In the genomic region with DNA sequence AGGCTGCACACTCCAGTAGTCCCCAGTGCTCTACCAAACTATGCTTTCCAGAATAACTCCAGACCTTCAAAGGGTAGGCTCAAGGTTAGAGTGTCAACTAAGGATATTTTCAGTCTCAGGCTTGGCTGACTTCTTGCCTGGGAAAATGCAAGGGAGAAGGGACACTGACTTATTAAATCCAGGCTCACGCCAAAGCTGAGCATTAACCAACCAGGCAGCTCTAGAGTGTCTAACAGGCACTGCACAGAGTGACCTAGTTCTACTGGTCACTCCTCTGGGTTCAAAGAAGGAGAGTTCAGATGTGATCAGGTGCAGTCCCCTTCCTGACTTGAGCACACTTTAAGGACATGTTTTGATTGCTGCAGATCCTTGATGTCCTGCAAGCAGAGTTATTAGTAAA, we compare ENCODE assay signal across 27 mouse cellular contexts. TPM values are rescaled to one million over a fixed set of nuclear protein-coding genes. Genes with fewer than 3 reads are reported as not detected.
A peak's percentile ranks its signal among the peaks of the same experiment; 100 is the strongest.
DNase-seq lines count a peak whose midpoint lies in the region; ATAC-seq and TF ChIP-seq lines count a peak whose summit lies in the region.
"Had no signal": no experiment of that assay in that cellular context is flagged by ENCODE, and none has a peak within 500 bp of the region (broad histone marks: within the 10 kb centered on the region; RNA-seq: fewer than 3 reads in every experiment).

No protein-coding gene starts in this region.

- H3K27ac ChIP-seq in kidney, adult 2 months (ENCODE audit: insufficient read depth, low read depth, low read length) = peak overlapping the region; percentile 77
- H3K27ac ChIP-seq in neural tube, embryonic 11.5 days (ENCODE audit: low read depth, low read length) = no peak overlapping the region
- no peak overlapping the region for H3K27ac ChIP-seq in limb, embryonic 10.5 days
- H3K27ac ChIP-seq: embryonic facial prominence, embryonic 10.5 days; embryonic facial prominence, embryonic 15.5 days; forebrain, embryonic 12.5 days; heart, adult 2 months; hindbrain, embryonic 13.5 days; limb, embryonic 13.5 days; neural tube, embryonic 13.5 days had no signal

- no peaks in the 10 kb centered on the region for H3K9me3 ChIP-seq in neural tube, embryonic 11.5 days (ENCODE audit: control insufficient read depth, low read length)
- H3K9me3 ChIP-seq in limb, embryonic 10.5 days (replicated peaks) = no peaks in the 10 kb centered on the region
- H3K9me3 ChIP-seq: embryonic facial prominence, embryonic 10.5 days; embryonic facial prominence, embryonic 15.5 days; forebrain, embryonic 12.5 days; heart, embryonic 12.5 days; hindbrain, embryonic 13.5 days; limb, embryonic 13.5 days; neural tube, embryonic 13.5 days had no signal

- WGBS in kidney, adult 2 months = 31% methylated on average over 1 of the region's 1 CpGs
- WGBS in neural tube, embryonic 11.5 days = 73% methylated on average over 1 of the region's 1 CpGs
- 90% methylated on average over 1 of the region's 1 CpGs for WGBS in limb, embryonic 10.5 days

- TF ChIP-seq POLR2A in kidney, adult 2 months (IDR thresholded peaks at IDR 0.05; ENCODE audit: low read depth, low read length) = no peak

- DNase-seq in kidney, adult 2 months = peak; percentile 83
- no peak for DNase-seq in kidney, postnatal 10 days
- no peak for DNase-seq in neural tube, embryonic 11.5 days (ENCODE audit: low spot score)
- DNase-seq in neural tube, embryonic 10.5 days (ENCODE audit: extremely low spot score, low spot score) = no peak
- DNase-seq in kidney, postnatal 14 days = peak; percentile 44
- DNase-seq in limb, embryonic 10.5 days (ENCODE audit: low spot score) = no peak
- no peak for DNase-seq in cerebellum, adult 18-20 months
- DNase-seq: adrenal gland, adult 2 months; adrenal gland, postnatal 36 days; cerebellum, adult 2 months; cerebellum, postnatal 25 days; forebrain, postnatal 0 days; heart, adult 2 months; heart, postnatal 4 days; lung, postnatal 36 days had no signal

- no peaks in the 10 kb centered on the region for H3K27me3 ChIP-seq in kidney, adult 2 months (replicated peaks; ENCODE audit: control insufficient read depth, insufficient read depth, low read length)
- H3K27me3 ChIP-seq in neural tube, embryonic 11.5 days (ENCODE audit: control insufficient read depth, insufficient read depth, low read length) = no peaks in the 10 kb centered on the region
- H3K27me3 ChIP-seq in limb, embryonic 10.5 days (ENCODE audit: low read depth, poor library complexity, severe bottlenecking) = no peaks in the 10 kb centered on the region
- H3K27me3 ChIP-seq: embryonic facial prominence, embryonic 15.5 days; forebrain, embryonic 12.5 days; heart, embryonic 12.5 days; hindbrain, embryonic 13.5 days; neural tube, embryonic 13.5 days had no signal

- peak overlapping the region; percentile 4; the same call in 1 of the 2 replicates for H3K9ac ChIP-seq in neural tube, embryonic 11.5 days (ENCODE audit: low read length)
- H3K9ac ChIP-seq: embryonic facial prominence, embryonic 15.5 days; forebrain, embryonic 12.5 days; forebrain, postnatal 0 days; heart, embryonic 12.5 days; hindbrain, embryonic 13.5 days; limb, embryonic 13.5 days; neural tube, embryonic 13.5 days had no signal

- H3K4me1 ChIP-seq in kidney, adult 2 months (ENCODE audit: control insufficient read depth, insufficient read depth, low read length) = peaks cover 11% of the 10 kb centered on the region; the same call in 1 of the 2 replicates
- no peaks in the 10 kb centered on the region for H3K4me1 ChIP-seq in neural tube, embryonic 11.5 days (ENCODE audit: control insufficient read depth, insufficient read depth, low read length)
- H3K4me1 ChIP-seq in limb, embryonic 10.5 days = peaks cover 3% of the 10 kb centered on the region
- H3K4me1 ChIP-seq: embryonic facial prominence, embryonic 15.5 days; forebrain, embryonic 12.5 days; hindbrain, embryonic 13.5 days; limb, embryonic 13.5 days; neural tube, embryonic 13.5 days had no signal

- H3K4me2 ChIP-seq in neural tube, embryonic 11.5 days (ENCODE audit: low read depth) = no peak overlapping the region
- H3K4me2 ChIP-seq: embryonic facial prominence, embryonic 15.5 days; forebrain, embryonic 12.5 days; heart, embryonic 12.5 days; hindbrain, embryonic 13.5 days; limb, embryonic 13.5 days; midbrain, embryonic 11.5 days; neural tube, embryonic 13.5 days had no signal

- no peak for ATAC-seq in neural tube, embryonic 11.5 days (ENCODE audit: insufficient read depth, low FRiP score, low TSS enrichment)
- ATAC-seq: activated CD4-positive, CD25-positive, alpha-beta regulatory T cell, adult 4 months; CD4-positive, CD25-positive, alpha-beta regulatory T cell, adult 4 months; forebrain, postnatal 0 days; midbrain, embryonic 16.5 days had no signal

- H3K4me3 ChIP-seq in kidney, adult 2 months (ENCODE audit: insufficient read depth, low read depth, low read length) = no peak overlapping the region
- H3K4me3 ChIP-seq in neural tube, embryonic 11.5 days (ENCODE audit: low read depth, low read length) = no peak overlapping the region
- H3K4me3 ChIP-seq in limb, embryonic 10.5 days = no peak overlapping the region
- H3K4me3 ChIP-seq: embryonic facial prominence, embryonic 10.5 days; embryonic facial prominence, embryonic 15.5 days; forebrain, embryonic 12.5 days; heart, adult 2 months; heart, embryonic 12.5 days; hindbrain, embryonic 13.5 days; limb, embryonic 13.5 days; neural tube, embryonic 13.5 days had no signal

- TF ChIP-seq CTCF in kidney, adult 2 months (conservative IDR thresholded peaks at IDR 0.05; ENCODE audit: insufficient read depth, insufficient read length, low read depth, low read length) = no peak

- no peaks in the 10 kb centered on the region for H3K36me3 ChIP-seq in kidney, adult 2 months (ENCODE audit: control insufficient read depth, insufficient read depth, low read length)
- H3K36me3 ChIP-seq in neural tube, embryonic 11.5 days (ENCODE audit: control insufficient read depth, insufficient read depth, low read length) = no peaks in the 10 kb centered on the region
- no peaks in the 10 kb centered on the region for H3K36me3 ChIP-seq in limb, embryonic 10.5 days
- H3K36me3 ChIP-seq: embryonic facial prominence, embryonic 10.5 days; embryonic facial prominence, embryonic 15.5 days; forebrain, embryonic 12.5 days; heart, embryonic 12.5 days; hindbrain, embryonic 13.5 days; limb, embryonic 13.5 days; neural tube, embryonic 13.5 days had no signal

RNA-seq across cellular contexts. Expression of gene 9430015G10Rik, which starts 17.0 kb away (rescaled TPM):
- 8.7 and 11.7 TPM in 2 replicates for polyA plus RNA-seq in kidney, adult 2 months (2012; rRNA removed)
- polyA plus RNA-seq in neural tube, embryonic 11.5 days (2014; fragmentation: Nextera tagmentation; extraction: Ambion mirVana) = 50.6 and 51.9 TPM in 2 replicates
- 76.0 and 78.5 TPM in 2 replicates for polyA plus RNA-seq in limb, embryonic 10.5 days (2016; fragmentation: Nextera tagmentation; extraction: Ambion mirVana)

RNA-seq across cellular contexts. Expression of gene Ttll10, which starts 33.6 kb away (rescaled TPM):
- polyA plus RNA-seq in kidney, adult 2 months (2012; rRNA removed) = 20.7 and 27.5 TPM in 2 replicates
- not detected in 2 replicates for polyA plus RNA-seq in neural tube, embryonic 11.5 days (2014; fragmentation: Nextera tagmentation; extraction: Ambion mirVana)
- 0.54 and 0.67 TPM in 2 replicates for polyA plus RNA-seq in limb, embryonic 10.5 days (2016; fragmentation: Nextera tagmentation; extraction: Ambion mirVana)
- polyA plus RNA-seq: activated CD4-positive, CD25-positive, alpha-beta regulatory T cell, adult 4 months; heart, postnatal 0 days; hindbrain, embryonic 13.5 days; midbrain, embryonic 11.5 days; midbrain, embryonic 16.5 days; neural tube, embryonic 13.5 days had no signal

RNA-seq across cellular contexts. Expression of gene Rnf223, which starts 37.5 kb away (rescaled TPM):
- polyA plus RNA-seq in kidney, adult 2 months (2012; rRNA removed) = 0.15 and 0.31 TPM in 2 replicates
- polyA plus RNA-seq in neural tube, embryonic 11.5 days (2014; fragmentation: Nextera tagmentation; extraction: Ambion mirVana) = 0.73 and 1.0 TPM in 2 replicates
- polyA plus RNA-seq in limb, embryonic 10.5 days (2016; fragmentation: Nextera tagmentation; extraction: Ambion mirVana) = 0.77 and 0.96 TPM in 2 replicates
- polyA plus RNA-seq: CD4-positive, CD25-positive, alpha-beta regulatory T cell, adult 4 months; heart, postnatal 0 days had no signal

Comparison
In these comparisons a context has a peak if more than half of its experiments do, and no peak if none do; other contexts are left out.
1. DNase-seq: peak in kidney, adult 2 months (single experiment) and kidney, postnatal 14 days (single experiment); none in kidney, postnatal 10 days (single experiment), neural tube, embryonic 11.5 days (single experiment), neural tube, embryonic 10.5 days (single experiment), limb, embryonic 10.5 days (single experiment) and cerebellum, adult 18-20 months (0 of 2).
2. RNA of gene Ttll10, which starts 33.6 kb away (polyA plus RNA-seq): 20.7 to 27.5 TPM in kidney, adult 2 months; 0.54 to 0.67 TPM in limb, embryonic 10.5 days and not detected in neural tube, embryonic 11.5 days; every median in the first group is over 10 times any median in the second.